Mouse (Mus musculus) hindbrain, embryonic 15.5 days (tissue): Measurements from ENCODE around the gene Cacng7. TPM values are rescaled to one million over a fixed set of nuclear protein-coding genes. Genes with fewer than 3 reads are reported as not detected.
"Not testable (repeated sequence)": the region's sequence is repeated elsewhere in the genome, so short reads cannot be mapped to it uniquely, and the experiment has no call there.

Experiments
- ATAC-seq: fragments of 200-750 bp; cut with Nextera tagmentation; 2 replicates; pipeline ENCODE4 v1.8.0; 2017; ENCODE audit warnings: low read depth, moderate number of reproducible peaks, moderate TSS enrichment; ENCODE audit not compliant: low FRiP score
- H3K27ac ChIP-seq: fragments of 300-500 bp; sonication (generic); replicated peaks from 2 replicates; pipeline ENCODE4 v1.5.1; 2015; ENCODE audit warnings: mild to moderate bottlenecking, inconsistent platforms
- H3K27me3 ChIP-seq: fragments of 300-500 bp; sonication (generic); 2 replicates; pipeline ENCODE4 v1.6.1; 2015; ENCODE audit warnings: control low read depth, inconsistent platforms
- H3K36me3 ChIP-seq: fragments of 300-500 bp; sonication (generic); 2 replicates; pipeline ENCODE4 v1.6.1; 2015; ENCODE audit warnings: control low read depth, inconsistent platforms
- H3K4me1 ChIP-seq: fragments of 300-500 bp; sonication (generic); replicated peaks from 2 replicates; pipeline ENCODE4 v1.6.1; 2015; ENCODE audit warnings: control low read depth, inconsistent platforms
- H3K4me2 ChIP-seq: fragments of 300-500 bp; sonication (generic); 2 replicates; pipeline ENCODE4 v1.6.1; 2015; ENCODE audit warnings: moderate library complexity, mild to moderate bottlenecking, inconsistent platforms
- H3K4me3 ChIP-seq: fragments of 300-500 bp; sonication (generic); 2 replicates; pipeline ENCODE4 v1.5.1; 2015; ENCODE audit warnings: mild to moderate bottlenecking, inconsistent platforms
- H3K9ac ChIP-seq: fragments of 300-500 bp; sonication (generic); 2 replicates; pipeline ENCODE4 v1.6.1; 2015; ENCODE audit warnings: inconsistent platforms
- H3K9me3 ChIP-seq: fragments of 300-500 bp; sonication (generic); 2 replicates; pipeline ENCODE4 v1.6.1; 2016; ENCODE audit warnings: control low read depth, inconsistent platforms
- WGBS: fragments of 180-500 bp; shearing (Covaris S2); methylation state at CpG from one replicate; pipeline ENCODE4 v1.1.7; 2015; 5-methylcytosine and 5-hydroxymethylcytosine counted together
- polyA plus RNA-seq: library from polyadenylated mRNA; unstranded; fragments of >200 nt; fragmentation: Nextera tagmentation; extraction: Ambion mirVana; gene quantifications from 2 replicates; pipeline ENCODE4 v1.2.1, GENCODE M21; 2015

Cacng7 gene
- polyA plus RNA-seq, 1 experiment from 2014 or later, result 3.9 TPM

DNA sequence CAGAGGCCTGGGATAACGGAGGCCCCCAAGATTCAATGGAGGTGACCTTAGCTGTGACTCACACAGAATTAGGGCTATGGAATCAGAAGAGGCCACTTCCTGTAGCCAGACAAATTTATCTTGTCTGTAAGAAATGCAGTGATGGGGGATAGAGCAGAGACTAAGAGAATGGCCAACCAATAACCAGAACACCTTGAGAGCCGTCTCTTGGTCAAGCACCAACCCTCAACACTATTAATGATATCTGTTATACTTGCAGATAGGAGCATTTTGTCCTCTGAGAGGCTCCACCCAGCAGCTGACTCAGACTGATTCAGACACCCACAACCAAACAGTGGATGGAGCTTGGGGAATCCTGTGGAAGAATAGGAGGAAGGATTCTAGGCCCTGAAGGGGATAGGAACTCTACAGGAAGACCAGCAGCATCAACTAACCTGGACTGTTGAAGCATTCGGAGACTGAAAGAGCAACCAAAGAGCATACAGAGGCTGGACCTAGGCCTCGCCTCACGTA lies 52.1 kb downstream of the Cacng7 start:
- Histone ChIP-seq H3K36me3 (no peaks in the 10 kb centered on the region), H3K4me2 (no peak overlapping the region), H3K4me3 (no peak overlapping the region), H3K9me3 (no peaks in the 10 kb centered on the region), H3K4me1 (peaks cover 24% of the 10 kb centered on the region), H3K27ac (no peak overlapping the region), H3K27me3 (no peaks in the 10 kb centered on the region), H3K9ac (no peak overlapping the region)
- WGBS, result 97% methylated on average over 5 of the region's 5 CpGs
- no peak for ATAC-seq

DNA sequence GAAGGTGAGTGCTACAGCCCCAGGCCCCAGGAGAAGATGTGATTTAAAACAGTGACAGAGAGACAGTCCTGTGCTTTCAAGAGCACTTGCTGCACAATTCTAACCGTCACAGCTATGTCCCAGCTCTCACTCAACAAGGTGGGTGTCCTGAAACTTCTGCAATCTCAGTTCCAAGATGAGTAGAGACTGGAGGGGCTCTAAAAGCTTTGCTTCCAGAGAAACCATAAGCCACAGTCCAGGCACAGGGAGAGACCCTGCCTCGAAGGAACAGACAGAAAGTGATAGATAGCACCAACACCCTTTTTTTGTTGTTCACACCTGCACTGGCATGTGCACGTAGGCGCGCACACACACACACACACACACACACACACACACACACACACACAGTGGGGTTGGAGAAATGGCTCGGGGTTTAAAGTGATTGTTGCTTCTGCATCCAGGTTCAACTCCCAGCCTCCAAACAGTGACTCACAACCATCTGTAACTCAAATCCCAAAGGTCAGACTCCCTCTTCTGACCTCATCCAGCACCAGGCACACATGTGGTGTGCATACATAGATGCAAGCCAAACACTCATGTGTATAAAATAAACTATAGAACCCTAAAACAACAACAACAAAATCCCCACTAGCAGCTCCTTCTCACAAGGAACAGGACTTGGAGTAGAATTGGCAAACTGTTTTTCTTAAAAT lies 53.4 kb downstream of the Cacng7 start:
- H3K27ac ChIP-seq, result no peak overlapping the region
- 87% methylated on average over 6 of the region's 6 CpGs for WGBS
- no peak overlapping the region for H3K4me2 ChIP-seq
- no peak overlapping the region for H3K4me3 ChIP-seq
- ATAC-seq, result no peak
- no peaks in the 10 kb centered on the region for H3K36me3 ChIP-seq
- H3K9me3 ChIP-seq, result no peaks in the 10 kb centered on the region
- H3K27me3 ChIP-seq, result no peaks in the 10 kb centered on the region
- peaks cover 26% of the 10 kb centered on the region for H3K4me1 ChIP-seq
- no peak overlapping the region for H3K9ac ChIP-seq

DNA sequence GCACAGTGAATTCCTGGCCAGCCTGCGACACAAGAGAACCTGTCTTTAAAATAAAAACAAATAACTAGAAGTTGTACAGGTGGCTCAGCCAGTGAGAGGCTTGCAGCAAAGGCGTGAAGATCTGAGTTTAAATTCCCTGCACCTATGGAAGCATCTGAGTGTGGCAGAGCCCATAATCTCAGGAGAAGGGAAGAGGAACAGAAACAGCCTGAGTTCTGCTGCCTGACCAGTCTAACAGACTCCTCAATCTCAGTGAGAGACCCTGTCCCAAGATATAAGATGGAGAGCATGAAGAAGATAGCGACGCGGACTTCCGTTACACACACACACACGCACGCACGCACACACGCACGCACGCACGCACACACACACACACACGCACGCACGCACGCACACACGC lies 55.0 kb downstream of the Cacng7 start:
- no peaks in the 10 kb centered on the region for H3K9me3 ChIP-seq
- H3K4me1 ChIP-seq, result peaks cover 42% of the 10 kb centered on the region
- WGBS, result 78% methylated on average over 18 of the region's 18 CpGs
- H3K36me3 ChIP-seq, result no peaks in the 10 kb centered on the region
- H3K27me3 ChIP-seq, result no peaks in the 10 kb centered on the region
- no peak for ATAC-seq
- no peak overlapping the region for H3K9ac ChIP-seq
- peak overlapping the region; percentile 88; the same call in 1 of the 2 replicates for H3K4me2 ChIP-seq
- no peak overlapping the region for H3K4me3 ChIP-seq
- H3K27ac ChIP-seq, result no peak overlapping the region

DNA sequence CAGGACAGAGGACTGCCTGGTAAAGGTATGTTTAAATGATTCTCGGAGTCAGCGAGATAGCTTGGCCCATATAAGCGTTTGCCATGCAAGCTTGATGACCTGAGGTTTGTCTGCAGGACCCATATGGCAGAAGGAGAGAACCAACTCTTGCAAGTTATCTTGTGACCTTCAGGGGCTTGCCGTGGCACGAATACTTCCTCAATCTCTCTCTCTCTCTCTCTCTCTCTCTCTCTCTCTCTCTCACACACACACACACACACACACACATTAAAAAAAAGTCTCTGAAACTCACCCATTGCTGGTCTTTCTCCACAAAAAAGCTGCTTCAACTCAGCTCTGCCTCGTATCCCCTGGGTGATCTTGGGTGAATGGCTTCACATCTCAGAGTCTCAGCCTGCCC lies 56.1 kb downstream of the Cacng7 start:
- ATAC-seq, result no peak
- Histone ChIP-seq H3K4me3 (peak overlapping the region; percentile 57), H3K4me2 (peak overlapping the region; percentile 88), H3K9me3 (no peaks in the 10 kb centered on the region), H3K9ac (no peak overlapping the region), H3K27me3 (no peaks in the 10 kb centered on the region), H3K27ac (no peak overlapping the region), H3K36me3 (no peaks in the 10 kb centered on the region), H3K4me1 (peaks cover 50% of the 10 kb centered on the region)
- WGBS, result 60% methylated on average over 6 of the region's 6 CpGs

DNA sequence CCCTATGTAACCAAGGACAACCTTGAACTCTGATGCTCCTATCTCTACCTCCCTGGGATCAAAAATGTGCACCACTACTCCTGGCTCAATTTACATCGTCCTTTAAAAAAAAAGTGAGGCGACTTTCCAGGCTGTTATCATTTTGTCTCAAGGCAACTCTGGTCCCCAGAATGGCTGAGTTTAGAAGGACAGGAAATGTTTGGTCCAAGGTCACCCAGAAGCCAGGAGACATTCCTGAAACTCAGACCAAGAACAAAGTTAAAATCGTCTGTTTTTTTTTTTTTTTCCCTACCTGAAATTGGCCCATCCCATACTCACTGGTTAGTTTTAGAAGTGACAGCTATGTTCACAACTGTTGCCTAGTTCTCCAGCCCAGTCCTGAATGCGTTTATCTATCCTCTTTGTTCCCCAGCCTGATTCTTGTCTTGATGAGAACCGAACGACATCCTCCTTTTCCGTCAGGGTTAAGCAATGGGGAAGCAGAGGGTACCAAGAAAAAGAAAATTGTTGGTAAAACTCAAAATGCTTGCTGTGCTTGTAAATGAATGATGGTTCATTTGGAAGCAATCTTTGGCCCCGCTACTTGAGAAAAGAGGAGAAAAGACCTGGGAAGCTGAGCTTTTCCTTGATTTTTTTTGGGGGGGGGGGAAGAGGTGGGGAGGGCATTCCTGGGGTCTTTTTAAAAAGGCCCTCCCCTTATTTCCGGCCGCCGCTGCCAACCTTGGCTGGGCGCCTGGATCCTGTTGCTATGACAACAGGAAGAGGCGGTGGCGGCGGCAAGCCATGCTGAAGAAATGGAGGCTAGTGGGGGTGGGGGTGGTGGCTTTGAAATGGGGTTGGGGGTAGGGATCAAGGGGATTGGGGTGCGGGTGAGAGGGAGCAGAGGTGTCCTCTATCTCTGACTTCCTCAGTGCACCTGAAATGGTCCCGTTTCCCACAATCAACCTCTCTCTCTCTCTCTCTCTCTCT lies 57.0 kb downstream of the Cacng7 start:
- peak overlapping the region; percentile 57 for H3K4me3 ChIP-seq
- peak overlapping the region; percentile 69 for H3K27ac ChIP-seq
- peak overlapping the region; percentile 88 for H3K4me2 ChIP-seq
- peak overlapping the region; percentile 62; the same call in 1 of the 2 replicates for H3K9ac ChIP-seq
- no peaks in the 10 kb centered on the region for H3K9me3 ChIP-seq
- H3K27me3 ChIP-seq, result no peaks in the 10 kb centered on the region
- peak; percentile 37; the same call in 1 of the 2 replicates for ATAC-seq
- H3K4me1 ChIP-seq, result peaks cover 50% of the 10 kb centered on the region
- 2% methylated on average over 16 of the region's 17 CpGs for WGBS
- 0 out of 2 replicates have a peak, but pooled peaks cover 8% of the 10 kb centered on the region for H3K36me3 ChIP-seq

DNA sequence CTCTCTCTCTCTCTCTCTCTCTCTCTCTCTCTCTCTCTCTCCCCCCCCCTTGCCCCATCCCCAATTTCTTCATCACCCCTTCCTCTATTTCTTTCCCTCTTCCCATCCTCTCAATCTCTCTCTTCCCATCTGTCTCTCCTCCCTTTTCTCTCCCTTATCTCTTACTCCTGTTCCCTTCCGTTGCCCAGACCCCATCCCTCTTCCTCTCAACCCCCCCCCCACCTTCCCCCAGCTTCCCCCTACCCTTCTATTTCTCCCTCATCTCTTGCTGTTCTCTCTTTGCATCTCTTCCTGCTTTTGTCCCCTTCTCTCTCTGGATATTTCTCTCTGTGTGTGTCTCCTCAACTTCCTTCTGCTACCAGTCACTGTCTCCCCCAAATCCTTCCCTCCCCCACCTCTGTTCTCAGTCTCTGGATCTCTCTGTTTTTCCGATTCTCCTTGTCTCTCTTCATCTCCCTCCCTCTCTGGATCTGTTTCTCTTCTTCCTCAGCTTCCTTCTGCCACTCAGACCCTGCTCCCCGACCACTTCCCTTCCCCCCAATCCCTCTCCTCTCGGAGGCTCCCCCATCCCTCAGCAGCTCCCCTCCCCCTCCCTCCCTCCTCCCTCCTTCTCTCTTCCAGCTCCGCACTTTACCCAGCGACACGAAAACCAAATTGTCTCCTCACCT lies 57.8 kb downstream of the Cacng7 start, which contains the start of gene Cacng8:
TSS of gene Cacng8 (plus strand) at position 271 of the 668 bp plus-strand sequence.
- H3K4me2 ChIP-seq, result peak within 1 kb of the TSS; percentile 88
- H3K27me3 ChIP-seq, result no peaks in the 10 kb centered on the region
- 0 out of 2 replicates have a peak, but pooled peaks cover 10% of the 10 kb centered on the region for H3K36me3 ChIP-seq
- H3K9me3 ChIP-seq, result no peaks in the 10 kb centered on the region
- peak within 1 kb of the TSS; percentile 57 for H3K4me3 ChIP-seq
- peak within 1 kb of the TSS; percentile 69 for H3K27ac ChIP-seq
- WGBS, result 0% methylated on average over 7 of the region's 7 CpGs
- H3K4me1 ChIP-seq, result peaks cover 50% of the 10 kb centered on the region
- peak within 1 kb of the TSS; percentile 62 for H3K9ac ChIP-seq
- peak; percentile 50 for ATAC-seq

DNA sequence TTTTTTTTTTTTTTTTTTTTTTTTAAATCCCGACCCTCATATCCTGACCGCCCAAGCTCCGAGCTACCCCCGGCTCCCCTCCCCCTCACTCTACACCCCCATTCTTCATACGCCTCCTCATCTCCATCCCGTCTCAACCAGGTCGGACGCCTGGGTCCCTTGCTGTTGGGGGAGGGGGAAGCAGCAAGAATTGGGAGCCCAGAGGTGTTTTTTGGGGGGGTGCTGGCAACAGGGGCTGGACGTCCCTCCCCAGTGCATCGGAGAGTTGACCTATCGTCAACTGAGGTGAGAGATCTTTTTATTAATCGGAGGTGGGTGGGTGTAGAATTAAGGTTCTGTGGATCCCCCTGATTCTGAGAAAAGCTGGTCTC lies 58.3 kb downstream of the Cacng7 start:
- ATAC-seq, result peak; percentile 29
- Histone ChIP-seq H3K27me3 (no peaks in the 10 kb centered on the region), H3K36me3 (0 out of 2 replicates have a peak, but pooled peaks cover 10% of the 10 kb centered on the region), H3K4me2 (peak overlapping the region; percentile 88), H3K4me3 (peak overlapping the region; percentile 57), H3K9me3 (no peaks in the 10 kb centered on the region), H3K4me1 (peaks cover 53% of the 10 kb centered on the region), H3K9ac (peak overlapping the region; percentile 62), H3K27ac (peak overlapping the region; percentile 69)
- under 1% methylated on average over 12 of the region's 12 CpGs for WGBS

DNA sequence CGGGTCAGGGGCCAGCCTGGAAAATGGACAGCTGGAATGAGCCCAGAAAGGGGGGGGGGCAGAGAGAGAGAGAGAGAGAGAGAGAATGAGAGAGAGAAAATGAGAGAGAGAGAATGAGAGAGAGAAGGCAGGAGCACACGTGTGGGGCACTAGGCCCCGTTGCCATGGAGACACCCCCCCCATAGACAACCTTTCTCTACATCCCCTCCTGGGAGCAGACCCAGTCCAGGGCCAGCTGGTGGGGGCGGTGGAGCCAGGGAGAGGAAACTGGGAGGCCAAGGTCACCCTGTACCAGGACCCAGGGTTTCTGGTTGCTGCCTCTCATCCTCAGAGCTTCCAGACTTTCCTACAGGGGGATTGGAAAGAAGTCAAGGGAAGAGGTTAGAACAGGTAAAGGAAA lies 59.1 kb downstream of the Cacng7 start:
- peaks cover 57% of the 10 kb centered on the region for H3K4me1 ChIP-seq
- WGBS, result 6% methylated on average over 4 of the region's 4 CpGs

DNA sequence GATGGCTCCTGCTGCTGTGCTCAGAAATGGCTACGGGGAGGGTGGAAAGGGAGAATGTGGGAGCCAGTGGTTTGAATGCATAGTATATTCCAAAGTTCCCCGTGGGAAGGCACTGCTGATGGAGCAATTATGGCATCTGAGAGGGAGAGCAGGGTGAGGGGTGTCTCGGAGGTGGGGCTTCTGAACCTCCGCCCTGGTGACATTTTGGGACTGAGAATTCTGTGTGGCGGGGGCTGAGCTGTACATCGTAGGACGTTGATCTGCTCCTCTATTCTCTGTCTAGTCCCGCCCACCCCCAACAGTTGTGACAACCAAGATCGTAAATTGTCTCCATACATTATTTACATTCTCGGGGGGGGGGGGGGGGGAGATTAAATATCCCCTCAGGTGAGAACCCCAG lies 64.6 kb downstream of the Cacng7 start:
- Histone ChIP-seq H3K36me3 (0 out of 2 replicates have a peak, but pooled peaks cover 10% of the 10 kb centered on the region), H3K9me3 (no peaks in the 10 kb centered on the region), H3K27ac (no peak overlapping the region), H3K27me3 (no peaks in the 10 kb centered on the region), H3K4me1 (peaks cover 29% of the 10 kb centered on the region), H3K4me2 (no peak overlapping the region; the same call in 1 of the 2 replicates), H3K9ac (no peak overlapping the region), H3K4me3 (no peak overlapping the region)
- ATAC-seq, result no peak
- WGBS, result 45% methylated on average over 10 of the region's 10 CpGs

More for the DNA sequence above, 59.1 kb downstream of the Cacng7 start:
- H3K4me2 ChIP-seq, result peak overlapping the region; percentile 88
- ATAC-seq, result no peak; the same call in 1 of the 2 replicates
- no peaks in the 10 kb centered on the region for H3K27me3 ChIP-seq
- H3K36me3 ChIP-seq, result 0 out of 2 replicates have a peak, but pooled peaks cover 10% of the 10 kb centered on the region
- H3K27ac ChIP-seq, result peak overlapping the region; percentile 69; the same call in 1 of the 2 replicates
- H3K9me3 ChIP-seq, result no peaks in the 10 kb centered on the region
- peak overlapping the region; percentile 62 for H3K9ac ChIP-seq
- peak overlapping the region; percentile 57 for H3K4me3 ChIP-seq

DNA sequence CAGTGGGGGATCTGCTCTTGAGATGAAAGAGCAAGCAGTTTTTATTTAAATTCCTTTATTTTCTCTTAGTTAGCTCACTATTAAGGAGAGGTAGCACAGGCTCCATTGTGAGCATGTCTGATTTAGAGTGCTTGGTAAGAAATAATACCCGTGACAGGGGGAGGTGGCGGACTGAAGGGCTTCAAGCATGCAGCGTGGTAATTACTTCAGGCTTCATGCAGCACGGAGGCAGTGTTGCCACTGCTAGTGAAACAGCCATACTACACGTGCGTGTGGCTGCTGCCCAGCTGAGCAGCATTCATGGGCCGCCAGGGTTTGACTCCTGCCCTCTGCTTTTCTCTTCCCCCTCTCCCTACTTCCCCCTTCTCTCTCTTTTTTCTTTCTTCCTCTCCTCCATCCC lies 65.0 kb downstream of the Cacng7 start:
- WGBS, result 21% methylated on average over 7 of the region's 7 CpGs

DNA sequence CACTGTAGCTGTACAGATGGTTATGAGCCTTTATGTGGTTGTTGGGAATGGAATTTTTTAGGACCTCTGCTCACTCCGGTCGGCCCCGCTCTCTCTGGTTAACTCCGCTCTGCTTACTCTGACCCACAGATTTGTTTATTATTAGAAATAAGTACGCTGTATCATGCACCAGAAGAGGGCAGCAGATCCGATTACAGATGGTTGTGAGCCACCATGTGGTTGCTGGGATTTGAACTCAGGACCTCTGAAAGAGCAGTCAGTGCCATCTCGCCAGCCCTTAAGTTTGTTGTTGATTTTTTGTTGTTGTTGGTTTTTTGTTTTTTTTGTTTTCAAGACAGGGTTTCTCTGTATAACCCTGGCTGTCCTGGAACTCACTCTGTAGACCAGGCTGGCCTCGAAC lies 65.6 kb downstream of the Cacng7 start:
- not testable (repeated sequence) for H3K9me3 ChIP-seq, H3K4me2 ChIP-seq, ATAC-seq, H3K27me3 ChIP-seq, H3K9ac ChIP-seq, H3K4me3 ChIP-seq, H3K27ac ChIP-seq
- WGBS, result 92% methylated on average over 8 of the region's 8 CpGs
- Histone ChIP-seq H3K36me3 (peaks cover 17% of the 10 kb centered on the region; the same call in 1 of the 2 replicates), H3K4me1 (peaks cover 20% of the 10 kb centered on the region)

More for the DNA sequence above, 65.0 kb downstream of the Cacng7 start:
- no peak overlapping the region; the same call in 1 of the 2 replicates for H3K4me2 ChIP-seq
- no peak overlapping the region for H3K4me3 ChIP-seq
- peaks cover 25% of the 10 kb centered on the region for H3K4me1 ChIP-seq
- H3K9me3 ChIP-seq, result no peaks in the 10 kb centered on the region
- peak; percentile 65; the same call in 1 of the 2 replicates for ATAC-seq
- no peak overlapping the region for H3K27ac ChIP-seq
- H3K9ac ChIP-seq, result no peak overlapping the region
- H3K27me3 ChIP-seq, result no peaks in the 10 kb centered on the region
- peaks cover 11% of the 10 kb centered on the region; the same call in 1 of the 2 replicates for H3K36me3 ChIP-seq
